Mouse (Mus musculus): ENCODE results near the gene Mfsd11.

DNA sequence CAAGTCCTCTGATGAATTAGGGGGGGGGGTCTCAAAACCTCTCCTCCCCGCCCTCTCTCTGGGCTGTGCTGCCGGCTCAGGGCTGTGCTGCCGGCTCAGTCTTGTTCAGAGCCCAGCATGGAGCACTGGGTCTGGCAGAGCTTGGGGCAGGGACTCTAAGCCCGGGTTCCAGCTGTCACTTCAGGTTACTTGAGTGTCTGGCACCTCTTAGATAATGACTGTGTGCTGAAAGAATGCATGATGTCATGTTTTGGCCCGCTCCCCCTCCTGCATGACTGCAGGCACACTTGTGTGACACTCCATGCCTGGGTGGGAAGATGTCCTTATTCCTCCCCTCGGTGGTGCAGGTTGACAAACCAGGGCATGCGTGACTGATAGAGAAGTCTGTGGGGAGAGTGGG lies 69.8 kb downstream of the Mfsd11 start:
- TF ChIP-seq CHD2 (IDR thresholded peaks at IDR 0.05; ENCODE audit: low read depth, low read length) (no peak), ZC3H11A (IDR thresholded peaks at IDR 0.05; ENCODE audit: borderline replicate concordance, low read depth, low read length) (no peak), HCFC1 (IDR thresholded peaks at IDR 0.05; ENCODE audit: borderline replicate concordance, insufficient read depth, low read length) (no peak), MAFK (IDR thresholded peaks at IDR 0.05; ENCODE audit: insufficient read depth, low read depth, low read length) (no peak)
